In genomic region chr10:76636601-76637000, GRCm38 (mm10) we compare ENCODE assay signal across 13 mouse cellular contexts. TPM values are rescaled to one million over a fixed set of nuclear protein-coding genes. Genes with fewer than 3 reads are reported as not detected.
DNase-seq lines count a peak whose midpoint lies in the region; ATAC-seq lines count a peak whose summit lies in the region.
"Had no signal": no experiment of that assay in that cellular context is flagged by ENCODE, and none has a peak within 500 bp of the region (broad histone marks: within the 10 kb centered on the region; RNA-seq: fewer than 3 reads in every experiment).

No protein-coding gene starts in this region.

- H3K27me3 ChIP-seq in heart, embryonic 13.5 days (replicated peaks) = no peaks in the 10 kb centered on the region
- no peaks in the 10 kb centered on the region for H3K27me3 ChIP-seq in lung, embryonic 15.5 days
- H3K27me3 ChIP-seq in intestine, embryonic 16.5 days (replicated peaks; ENCODE audit: control insufficient read depth, insufficient read depth, low read length) = no peaks in the 10 kb centered on the region
- H3K27me3 ChIP-seq in stomach, embryonic 15.5 days (replicated peaks) = no peaks in the 10 kb centered on the region

- H3K9ac ChIP-seq in heart, embryonic 13.5 days = no peak overlapping the region
- no peak overlapping the region for H3K9ac ChIP-seq in lung, embryonic 15.5 days
- no peak overlapping the region; the same call in 1 of the 2 replicates for H3K9ac ChIP-seq in intestine, embryonic 16.5 days (ENCODE audit: low read depth, low read length)
- H3K9ac ChIP-seq in stomach, embryonic 15.5 days = no peak overlapping the region
- H3K9ac ChIP-seq: hindbrain, embryonic 14.5 days had no signal

- no peaks in the 10 kb centered on the region for H3K9me3 ChIP-seq in heart, embryonic 13.5 days
- H3K9me3 ChIP-seq in lung, embryonic 15.5 days = no peaks in the 10 kb centered on the region
- no peaks in the 10 kb centered on the region for H3K9me3 ChIP-seq in intestine, embryonic 16.5 days (ENCODE audit: control insufficient read depth, low read length)
- no peaks in the 10 kb centered on the region for H3K9me3 ChIP-seq in stomach, embryonic 15.5 days

- no peaks in the 10 kb centered on the region for H3K36me3 ChIP-seq in heart, embryonic 13.5 days
- H3K36me3 ChIP-seq in lung, embryonic 15.5 days = no peaks in the 10 kb centered on the region
- H3K36me3 ChIP-seq in intestine, embryonic 16.5 days (ENCODE audit: control insufficient read depth, insufficient read depth, low read length) = no peaks in the 10 kb centered on the region
- H3K36me3 ChIP-seq in stomach, embryonic 15.5 days = no peaks in the 10 kb centered on the region

- H3K4me2 ChIP-seq in heart, embryonic 13.5 days = no peak overlapping the region
- H3K4me2 ChIP-seq in lung, embryonic 15.5 days = no peak overlapping the region
- no peak overlapping the region for H3K4me2 ChIP-seq in intestine, embryonic 16.5 days (ENCODE audit: low read depth, low read length)
- H3K4me2 ChIP-seq in stomach, embryonic 15.5 days = no peak overlapping the region
- H3K4me2 ChIP-seq: hindbrain, embryonic 14.5 days had no signal

- 85% methylated on average over 4 of the region's 4 CpGs for WGBS in heart, embryonic 13.5 days
- WGBS in lung, embryonic 15.5 days = 79% methylated on average over 4 of the region's 4 CpGs
- 92% methylated on average over 4 of the region's 4 CpGs for WGBS in intestine, embryonic 16.5 days
- 82% methylated on average over 4 of the region's 4 CpGs for WGBS in stomach, embryonic 15.5 days

- peak overlapping the region; percentile 26; the same call in 1 of the 2 replicates for H3K27ac ChIP-seq in heart, embryonic 13.5 days (replicated peaks)
- peak overlapping the region; percentile 51 for H3K27ac ChIP-seq in lung, embryonic 15.5 days
- peak overlapping the region; percentile 83 for H3K27ac ChIP-seq in intestine, embryonic 16.5 days (ENCODE audit: low read length)
- peak overlapping the region; percentile 73 for H3K27ac ChIP-seq in stomach, embryonic 15.5 days
- H3K27ac ChIP-seq: hindbrain, embryonic 14.5 days had no signal

- H3K4me3 ChIP-seq in heart, embryonic 13.5 days = no peak overlapping the region
- H3K4me3 ChIP-seq in lung, embryonic 15.5 days = no peak overlapping the region
- no peak overlapping the region for H3K4me3 ChIP-seq in intestine, embryonic 16.5 days (ENCODE audit: low read length)
- H3K4me3 ChIP-seq in stomach, embryonic 15.5 days (replicated peaks) = no peak overlapping the region

- DNase-seq in heart, postnatal 14 days = no peak
- no peak for DNase-seq in lung, postnatal 4 days
- no peak for DNase-seq in cerebellum, adult 11 months
- no peak for DNase-seq in thymus, postnatal 0 days (ENCODE audit: low spot score)
- DNase-seq: cerebellum, postnatal 25 days; layer of hippocampus, adult 9-11 months; thymus, adult 2 months had no signal

- intact Hi-C loops in heart, postnatal 14 days (cut with DNase I) = no loop called here

- peaks cover 21% of the 10 kb centered on the region for H3K4me1 ChIP-seq in heart, embryonic 13.5 days
- H3K4me1 ChIP-seq in lung, embryonic 15.5 days = peaks cover 33% of the 10 kb centered on the region
- H3K4me1 ChIP-seq in intestine, embryonic 16.5 days (ENCODE audit: control insufficient read depth, insufficient read depth, low read length) = peaks cover 23% of the 10 kb centered on the region
- H3K4me1 ChIP-seq in stomach, embryonic 15.5 days = peaks cover 20% of the 10 kb centered on the region; the same call in 1 of the 2 replicates

- ATAC-seq in heart, embryonic 13.5 days (ENCODE audit: extremely low read depth, insufficient number of reproducible peaks, low FRiP score, low TSS enrichment) = no peak
- no peak for ATAC-seq in lung, embryonic 15.5 days (ENCODE audit: borderline replicate concordance, extremely low read depth, low FRiP score, low TSS enrichment)
- ATAC-seq in intestine, embryonic 16.5 days = no peak
- ATAC-seq in stomach, embryonic 15.5 days (ENCODE audit: insufficient read depth, low FRiP score, low read depth) = no peak

RNA-seq across cellular contexts. Expression of gene Col6a2, which starts 13.2 kb away (rescaled TPM):
- 47.1 and 51.6 TPM in 2 replicates for polyA plus RNA-seq in heart, embryonic 13.5 days (2015; fragmentation: Nextera tagmentation; extraction: Ambion mirVana)
- 100 to 1,000 TPM; 169 to 173 TPM for total RNA-seq in heart, postnatal 14 days (2021)
- polyA plus RNA-seq in lung, embryonic 15.5 days (2015; fragmentation: Nextera tagmentation; extraction: Ambion mirVana) = 287 and 298 TPM in 2 replicates
- 230 and 262 TPM in 2 replicates for polyA plus RNA-seq in intestine, embryonic 16.5 days (2015; fragmentation: Nextera tagmentation; extraction: Ambion mirVana)
- polyA plus RNA-seq in stomach, embryonic 15.5 days (2015; fragmentation: Nextera tagmentation; extraction: Ambion mirVana) = 294 and 297 TPM in 2 replicates
- 21.6 and 24.7 TPM in 2 replicates for polyA plus RNA-seq in thymus, postnatal 0 days (2015; fragmentation: Nextera tagmentation; extraction: Ambion mirVana)
- total RNA-seq: neutrophil, adult 5-6 weeks had no signal

Comparison
In these comparisons a context has a peak if more than half of its experiments do, and no peak if none do; other contexts are left out.
1. H3K27ac ChIP-seq: peak in every context shown above with its lines; median percentile 83 in intestine, embryonic 16.5 days; 73 in stomach, embryonic 15.5 days; 51 in lung, embryonic 15.5 days; 26 in heart, embryonic 13.5 days.